Mouse (Mus musculus) thymus, postnatal 25 days (tissue): ENCODE results near the gene Cdkn1b.
A peak's percentile ranks its signal among the peaks of the same experiment; 100 is the strongest.

Experiments used
- DNase-seq: peaks from one replicate; pipeline ENCODE4 v3.0.0; 2022

Cdkn1b gene

DNA sequence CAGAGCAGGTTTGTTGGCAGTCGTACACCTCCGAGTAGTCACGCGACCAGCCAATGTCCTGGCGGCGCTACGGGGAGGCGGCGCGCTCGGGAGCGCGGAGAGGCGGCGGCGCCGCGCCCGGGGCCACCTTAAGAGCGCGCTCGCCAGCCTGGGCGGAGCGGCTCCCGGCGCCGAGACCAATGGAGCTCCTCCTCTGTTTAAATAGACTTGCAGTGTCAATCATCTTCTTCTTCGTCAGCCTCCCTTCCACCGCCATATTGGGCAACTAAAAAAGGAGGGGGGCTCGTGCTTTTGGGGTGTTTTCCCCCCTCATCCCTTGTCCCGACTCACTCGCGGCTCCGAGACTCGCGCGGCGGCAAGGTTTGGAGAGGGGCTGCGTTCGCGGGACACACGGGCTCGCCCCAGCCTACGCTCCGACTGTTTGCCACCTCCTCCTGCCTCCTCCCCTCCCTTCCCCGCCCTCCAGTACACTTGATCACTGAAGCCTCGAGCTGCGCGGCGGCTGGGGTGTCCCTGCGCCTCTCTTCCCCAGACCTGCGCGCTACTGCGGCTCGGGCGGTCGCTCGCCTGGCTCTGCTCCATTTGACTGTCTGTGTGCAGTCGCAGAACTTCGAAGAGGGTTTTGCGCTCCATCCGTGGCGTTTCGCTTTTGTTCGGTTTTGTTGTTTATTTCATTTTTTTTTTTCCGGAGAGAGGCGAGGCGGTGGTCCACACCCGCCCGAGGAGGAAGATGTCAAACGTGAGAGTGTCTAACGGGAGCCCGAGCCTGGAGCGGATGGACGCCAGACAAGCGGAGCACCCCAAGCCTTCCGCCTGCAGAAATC lies at the start of gene Cdkn1b:
Gene Cdkn1b, plus strand, starts transcription at position 212 of the 824 bp plus-strand sequence.
- DNase-seq = peak; percentile 90

DNA sequence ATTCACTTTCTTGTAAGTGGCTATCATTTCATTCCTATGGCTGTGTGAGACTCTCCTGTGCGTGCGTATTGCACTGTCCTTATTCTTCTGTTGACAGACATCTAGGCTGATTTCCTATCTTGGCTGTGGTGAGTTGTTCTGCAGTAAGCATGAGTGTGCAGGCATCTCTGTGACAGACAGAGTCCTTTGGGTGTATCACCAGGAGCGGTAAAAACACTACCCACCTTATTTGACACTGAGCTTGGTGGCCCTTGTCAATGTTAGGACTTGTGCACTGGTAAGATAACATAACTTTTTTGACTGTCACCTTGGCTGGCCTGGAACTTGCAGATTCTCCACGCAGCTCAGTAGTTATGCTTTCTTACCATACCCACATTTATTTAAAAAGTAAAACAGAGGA lies 49.3 kb upstream of the Cdkn1b start:
- DNase-seq = no peak

DNA sequence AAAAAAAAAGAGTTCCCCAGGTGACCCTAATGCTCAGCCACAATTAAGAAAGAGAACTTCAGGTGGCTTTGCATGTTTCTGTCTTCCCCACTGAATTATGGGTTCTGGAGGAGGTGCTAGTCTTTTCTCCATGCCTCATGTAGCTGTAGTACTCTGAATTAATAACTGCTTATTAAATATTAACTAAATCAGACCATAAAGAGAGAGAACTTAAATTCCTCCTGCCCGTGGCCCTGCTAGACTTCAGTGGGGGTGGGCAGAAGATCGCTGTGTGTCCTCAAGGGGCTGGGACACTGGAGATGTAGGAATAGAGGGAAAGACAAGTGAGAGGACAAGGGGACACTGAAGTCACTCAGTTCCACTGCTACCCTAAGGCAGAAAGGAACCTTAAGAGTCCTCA lies 48.0 kb upstream of the Cdkn1b start:
- DNase-seq = no peak

DNA sequence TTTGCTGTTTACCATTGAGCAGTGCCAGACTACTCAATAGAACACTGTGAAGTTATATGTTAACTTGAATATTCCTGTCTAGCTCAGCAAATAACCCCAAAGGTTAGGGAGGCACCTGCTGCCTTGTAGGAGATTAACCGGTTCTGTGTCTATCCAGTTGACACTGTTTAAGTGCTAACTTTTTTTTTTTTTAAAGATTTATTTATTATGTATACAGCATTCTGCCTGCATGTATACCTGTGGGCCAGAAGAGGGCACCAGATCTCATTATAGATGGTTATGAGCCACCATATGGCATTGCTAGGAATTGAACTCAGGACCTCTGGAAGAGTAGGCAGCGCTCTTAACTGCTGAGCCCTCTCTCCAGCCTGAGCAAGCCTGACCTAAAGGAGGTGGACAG lies 47.2 kb upstream of the Cdkn1b start:
- DNase-seq = peak; percentile 36

DNA sequence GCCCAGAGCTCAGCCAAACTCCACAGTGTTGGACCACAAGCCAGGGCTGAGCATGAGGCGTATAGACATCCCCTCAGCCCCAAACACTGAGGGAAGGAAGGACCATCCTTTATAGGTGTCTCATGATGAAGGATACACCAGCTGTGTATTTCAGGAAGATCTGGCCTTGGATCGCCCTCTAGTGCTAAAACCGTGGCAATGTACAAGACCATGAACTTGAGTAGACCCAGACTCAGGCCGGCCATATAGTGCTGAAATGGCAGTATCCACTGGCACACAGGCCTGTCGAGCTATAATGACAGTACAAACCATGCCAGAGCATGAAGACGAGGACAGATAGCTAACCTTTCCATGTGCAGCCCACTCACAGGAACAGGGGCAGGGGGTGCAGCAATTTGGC lies 43.4 kb upstream of the Cdkn1b start:
- peak; percentile 45 for DNase-seq

DNA sequence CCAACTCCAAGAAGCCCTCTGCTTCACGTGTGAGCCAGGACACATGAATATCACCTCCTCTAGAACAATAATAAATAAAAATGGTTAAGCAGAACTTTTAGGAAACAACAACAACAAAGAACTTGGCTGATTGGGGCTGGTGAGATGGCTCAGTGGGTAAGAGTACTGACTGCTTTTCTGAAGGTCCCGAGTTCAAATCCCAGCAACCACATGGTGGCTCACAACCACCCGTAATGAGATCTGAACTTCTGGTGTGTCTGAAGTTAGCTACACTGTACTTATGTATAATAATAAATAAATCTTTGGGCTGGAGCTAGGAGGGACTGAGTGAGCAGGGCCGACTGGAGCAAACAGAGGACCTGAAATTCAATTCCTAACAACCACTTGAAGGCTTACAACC lies 42.9 kb upstream of the Cdkn1b start:
- DNase-seq = no peak

DNA sequence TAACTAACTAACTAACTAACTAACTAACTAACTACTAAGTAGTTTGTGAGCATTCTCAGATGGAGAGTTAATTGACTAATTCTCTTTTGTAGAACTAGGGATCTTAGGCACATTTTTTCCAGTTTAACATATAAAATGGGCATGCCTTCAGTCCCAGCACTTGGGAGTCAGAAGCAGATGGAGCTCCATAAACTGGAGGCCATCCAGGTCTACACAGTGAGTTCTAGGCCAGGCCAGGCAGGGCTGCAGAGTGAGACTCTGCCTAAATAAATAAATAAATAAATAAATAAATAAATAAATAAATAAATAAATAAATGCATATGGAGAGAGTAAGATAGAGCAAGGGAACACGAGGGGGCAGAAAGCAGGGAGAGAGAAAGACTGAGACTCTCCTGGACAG lies 42.3 kb upstream of the Cdkn1b start:
- DNase-seq = no peak

DNA sequence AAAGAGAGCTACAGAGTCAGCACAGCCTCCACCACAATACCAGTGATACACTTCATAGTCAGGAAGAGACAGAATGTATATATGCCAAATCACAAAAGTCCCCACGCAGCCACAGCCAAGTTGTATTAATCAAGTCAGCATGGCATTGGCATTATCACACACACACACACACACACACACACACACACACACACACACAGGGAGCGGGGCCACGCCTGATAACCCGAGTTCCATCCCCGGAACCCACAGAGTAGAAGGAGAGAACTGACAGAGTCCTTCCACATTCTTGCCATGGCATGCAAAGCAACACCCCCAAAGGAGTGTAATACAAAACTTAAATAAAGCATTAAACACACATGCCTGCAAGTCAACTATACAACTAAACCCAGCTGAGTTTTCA lies 40.6 kb upstream of the Cdkn1b start:
- no peak for DNase-seq

DNA sequence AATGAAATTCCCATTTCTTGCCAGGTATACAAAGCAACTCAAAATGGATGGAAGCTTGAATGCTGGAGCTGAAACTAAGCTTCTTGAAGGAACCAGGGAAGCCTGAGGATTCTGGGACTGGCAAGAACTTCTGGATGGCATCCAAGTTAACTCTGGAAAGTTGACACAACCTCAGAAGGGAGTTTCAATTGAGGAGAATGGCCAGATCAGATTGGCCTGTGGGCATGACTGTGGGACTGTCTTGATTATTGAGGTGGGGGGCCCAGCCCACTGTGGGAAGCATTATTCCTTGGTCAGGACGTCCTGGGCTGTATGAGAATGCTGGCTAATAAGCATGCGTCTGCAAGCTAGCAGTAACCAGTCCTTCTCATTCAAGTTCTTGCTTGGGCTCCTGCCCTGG lies 40.2 kb upstream of the Cdkn1b start:
- no peak for DNase-seq

DNA sequence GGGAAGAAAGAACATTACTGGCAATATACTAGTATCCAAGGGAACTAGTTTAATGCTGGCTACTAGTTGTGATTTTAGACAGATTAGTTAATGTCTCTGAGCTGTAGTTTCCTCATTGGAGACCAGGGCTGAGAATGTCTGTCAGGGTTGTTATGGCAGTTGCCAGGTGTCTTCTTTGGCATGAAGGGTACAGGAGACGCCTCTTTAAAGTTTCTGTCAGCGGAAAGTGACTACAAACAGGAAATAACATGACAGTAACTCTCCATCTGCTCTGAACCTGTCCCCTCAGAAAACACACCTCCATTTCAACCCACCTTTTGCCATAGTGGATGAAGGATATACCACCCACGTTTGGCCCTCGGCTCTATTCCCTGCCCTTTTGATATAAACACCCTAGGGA lies 36.5 kb upstream of the Cdkn1b start:
- DNase-seq = no peak

DNA sequence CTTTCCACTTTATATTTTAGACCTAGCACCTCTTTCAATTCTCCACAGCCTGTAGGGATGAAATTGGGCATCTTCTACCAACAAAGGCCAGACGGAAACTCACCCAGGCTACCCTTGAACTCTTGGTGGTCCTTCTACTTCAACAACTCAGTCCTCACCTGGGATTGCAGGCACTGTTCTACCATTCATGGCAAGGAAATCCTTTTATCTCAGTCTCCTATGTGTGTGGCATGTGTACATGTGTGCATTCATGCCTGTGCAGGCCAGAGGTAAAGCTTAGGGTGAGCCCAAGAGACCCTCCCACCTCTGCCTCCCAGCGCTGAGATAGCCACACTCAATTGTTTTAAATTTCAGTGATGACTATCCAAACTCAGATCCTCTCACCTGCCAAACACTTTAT lies 34.7 kb upstream of the Cdkn1b start:
- DNase-seq = no peak

DNA sequence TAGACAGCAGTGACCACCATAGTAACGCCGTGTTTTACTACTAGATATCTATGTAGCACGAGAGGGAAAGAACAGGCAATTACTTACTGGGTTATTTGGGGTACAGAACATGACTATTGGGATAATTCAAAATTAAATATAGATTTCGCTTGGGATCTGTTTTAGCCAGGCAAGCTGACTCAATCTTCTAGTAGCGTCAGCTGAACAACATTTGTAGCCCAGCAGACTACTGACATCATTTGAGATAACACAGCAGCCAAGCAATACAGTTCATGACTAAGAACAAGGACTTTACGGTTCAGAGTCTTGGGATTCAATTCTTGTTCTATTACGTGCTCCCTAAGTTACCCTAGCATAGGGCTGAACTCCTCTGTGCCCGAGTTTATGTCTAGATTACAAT lies 33.7 kb upstream of the Cdkn1b start:
- DNase-seq = no peak

DNA sequence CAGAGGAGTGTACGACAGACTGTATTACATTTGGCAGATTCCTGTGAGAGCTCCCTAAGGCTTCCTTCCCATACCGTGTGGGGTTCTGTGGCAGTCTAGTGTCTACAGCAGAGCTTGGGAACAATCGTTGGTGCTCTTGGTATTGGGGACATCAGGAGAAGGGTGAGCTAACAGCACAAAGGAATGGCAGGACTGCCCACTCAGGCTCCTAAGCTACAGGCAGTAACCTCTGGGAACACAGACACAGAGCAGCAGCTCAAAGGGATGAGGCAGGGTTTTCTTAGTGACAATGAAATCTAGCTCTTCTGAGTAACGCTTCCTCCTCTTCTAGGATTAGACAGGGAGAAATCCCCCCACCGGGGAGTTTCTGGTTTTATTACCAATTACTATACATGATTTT lies 33.2 kb upstream of the Cdkn1b start:
- DNase-seq = no peak

DNA sequence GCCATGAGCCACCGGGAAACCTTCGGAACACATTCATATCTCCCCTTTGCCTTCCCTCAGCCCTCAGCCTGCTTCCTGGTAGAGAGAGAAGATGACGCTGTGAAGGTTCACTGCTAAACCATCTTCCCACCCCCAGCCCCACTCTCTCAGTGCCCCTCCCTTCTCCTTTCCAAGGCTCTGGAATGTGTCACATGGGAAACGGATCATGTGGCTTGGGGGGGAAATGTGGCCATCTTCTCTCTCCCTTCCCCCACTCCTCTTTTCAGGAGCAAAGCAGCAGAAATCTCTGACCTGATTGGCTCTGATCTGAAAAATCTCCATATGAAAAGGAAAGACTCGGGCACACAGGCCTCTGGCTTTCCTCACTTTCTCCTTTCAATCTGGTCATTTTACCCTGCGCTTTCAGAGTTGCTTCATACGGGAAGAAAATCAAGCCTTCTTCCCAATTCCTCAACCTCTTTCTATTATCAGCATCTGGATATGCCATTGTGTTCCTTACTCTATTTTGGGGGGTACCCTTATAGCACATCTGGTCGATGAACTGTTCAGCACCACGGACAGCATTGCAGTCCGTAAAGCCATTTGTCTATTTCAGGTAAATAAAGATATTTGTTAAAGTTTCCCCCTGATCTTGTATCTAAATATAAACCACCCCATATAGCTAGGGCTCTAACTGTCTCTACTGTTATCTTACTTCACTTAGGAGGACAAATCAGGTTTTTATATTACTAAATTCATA lies 32.3 kb upstream of the Cdkn1b start:
- no peak for DNase-seq

DNA sequence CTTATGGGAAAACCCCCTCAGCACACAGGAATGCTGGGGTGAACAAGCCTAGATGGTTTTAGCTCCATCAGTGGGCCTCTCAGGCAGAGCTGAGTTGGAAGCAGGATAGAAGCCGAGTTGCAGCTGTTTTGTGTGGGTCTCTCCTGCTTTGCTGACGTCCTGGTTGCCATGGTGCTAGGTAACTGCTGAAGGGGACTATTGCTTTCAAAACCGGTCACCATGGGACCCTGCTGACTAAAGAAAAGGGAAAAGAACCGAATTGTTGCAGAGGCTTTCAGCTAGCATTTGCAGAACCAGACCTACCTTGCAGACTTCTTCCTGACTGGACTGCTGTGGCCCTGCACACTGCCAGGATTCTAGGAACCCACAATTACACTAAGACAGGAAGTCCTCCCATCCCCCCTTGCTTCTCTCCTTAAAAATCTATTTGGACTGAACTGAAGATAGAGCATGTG lies 31.6 kb upstream of the Cdkn1b start:
- no peak for DNase-seq

DNA sequence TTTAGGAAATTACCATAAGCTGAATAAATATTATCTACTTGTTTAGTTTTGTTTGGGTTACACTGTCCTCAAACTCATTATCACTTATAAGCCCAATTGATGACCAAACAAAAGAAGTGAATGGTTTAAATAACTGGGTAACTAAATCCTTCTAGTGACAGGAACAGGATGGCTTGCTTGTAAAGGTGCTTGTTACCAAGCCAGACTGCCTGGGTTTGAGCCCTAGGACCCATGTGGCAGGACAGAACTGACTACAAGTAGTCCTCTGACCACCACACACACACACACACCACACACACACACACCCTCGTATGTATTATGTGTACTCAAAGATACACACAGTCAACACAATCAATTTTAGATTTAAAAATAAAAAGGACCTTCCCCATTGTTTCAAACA lies 30.4 kb upstream of the Cdkn1b start:
- DNase-seq = no peak

DNA sequence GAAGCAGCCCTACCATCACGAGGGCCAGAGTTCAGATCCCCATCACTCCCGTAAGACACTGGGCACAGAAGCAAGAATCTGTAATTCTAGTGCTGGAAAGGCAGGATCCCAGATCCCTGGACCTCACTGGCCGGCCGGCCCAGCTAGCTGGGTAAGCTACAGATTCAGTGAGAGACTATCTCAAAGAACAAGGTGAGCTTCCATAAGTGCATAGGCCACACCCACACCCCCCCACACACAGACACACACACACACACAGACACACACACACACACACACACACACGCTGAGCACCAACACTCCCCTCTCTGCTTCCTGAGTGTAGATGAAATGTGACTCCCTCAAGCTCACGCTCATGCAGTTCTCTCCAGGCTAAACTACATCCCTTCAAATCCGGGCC lies 29.8 kb upstream of the Cdkn1b start:
- DNase-seq = no peak

DNA sequence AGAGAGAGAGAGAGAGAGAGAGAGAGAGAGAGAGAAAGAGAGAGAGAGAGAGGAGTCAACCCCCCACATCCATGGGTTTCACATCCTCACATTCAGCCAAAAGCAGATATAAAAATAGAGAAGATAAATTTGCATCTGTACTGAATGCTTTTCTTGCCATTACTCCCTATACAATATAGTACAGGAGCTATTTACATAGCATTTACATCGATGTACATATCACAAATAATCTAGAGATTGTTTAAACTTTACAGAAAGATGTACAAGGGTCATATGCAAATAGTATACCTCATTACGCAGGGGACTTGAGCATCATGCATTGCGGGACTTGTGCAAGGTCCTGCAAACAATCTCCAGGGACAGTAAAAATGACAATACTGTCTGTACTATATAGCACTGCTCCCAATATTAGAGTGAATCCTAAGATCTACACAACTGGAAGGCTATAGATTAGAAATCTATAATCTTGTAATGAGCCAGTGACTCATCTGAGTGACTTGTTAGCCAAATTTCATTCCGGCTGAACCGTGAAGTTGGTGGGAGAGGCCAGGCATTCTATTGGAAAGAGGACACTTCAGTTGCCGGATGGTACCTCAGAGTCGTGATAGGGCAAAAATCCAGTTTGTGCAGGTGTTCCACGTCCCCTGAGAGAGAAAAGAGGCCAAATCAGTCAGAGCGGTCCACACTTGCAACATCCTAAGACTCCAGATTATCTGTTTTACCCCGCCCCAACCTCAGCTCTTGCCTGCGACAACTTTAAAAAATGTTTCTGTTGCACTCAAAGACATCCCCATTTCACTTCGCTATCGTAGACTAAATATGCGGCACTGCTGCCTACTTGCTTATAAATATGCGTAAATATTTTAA lies 23.4 kb upstream of the Cdkn1b start:
- DNase-seq = peak; percentile 32

DNA sequence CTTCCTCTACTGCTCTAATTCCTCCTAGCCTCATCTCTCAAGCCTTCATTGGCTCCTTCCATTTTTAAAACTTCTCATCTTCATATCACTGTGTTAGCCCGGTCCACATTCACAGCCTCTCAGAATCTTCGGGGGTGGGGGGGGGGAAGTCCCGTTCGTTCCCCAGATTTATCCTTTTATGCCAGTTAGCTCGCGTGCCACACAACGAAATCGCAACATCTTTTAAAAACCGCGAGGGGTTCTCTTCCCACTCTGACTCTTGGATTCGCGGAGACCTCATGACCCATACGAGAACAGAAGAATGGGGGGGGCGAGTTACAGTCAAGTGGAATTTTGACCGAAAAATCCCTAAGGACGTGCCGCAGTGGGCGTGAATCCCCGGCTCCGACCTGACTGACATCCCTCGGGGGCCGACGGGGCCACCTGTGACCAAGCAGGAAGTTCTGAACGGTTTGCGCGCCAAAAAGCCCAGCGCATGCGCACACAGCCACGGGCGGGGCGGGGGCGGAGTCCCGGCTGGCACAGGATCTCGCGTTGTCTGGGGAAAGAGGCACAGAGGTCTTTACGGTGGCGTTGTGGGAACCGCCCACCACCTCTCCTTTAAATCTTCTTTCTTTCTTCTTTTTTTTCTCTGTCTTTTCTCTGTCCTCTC lies 22.6 kb upstream of the Cdkn1b start:
- peak; percentile 99 for DNase-seq

DNA sequence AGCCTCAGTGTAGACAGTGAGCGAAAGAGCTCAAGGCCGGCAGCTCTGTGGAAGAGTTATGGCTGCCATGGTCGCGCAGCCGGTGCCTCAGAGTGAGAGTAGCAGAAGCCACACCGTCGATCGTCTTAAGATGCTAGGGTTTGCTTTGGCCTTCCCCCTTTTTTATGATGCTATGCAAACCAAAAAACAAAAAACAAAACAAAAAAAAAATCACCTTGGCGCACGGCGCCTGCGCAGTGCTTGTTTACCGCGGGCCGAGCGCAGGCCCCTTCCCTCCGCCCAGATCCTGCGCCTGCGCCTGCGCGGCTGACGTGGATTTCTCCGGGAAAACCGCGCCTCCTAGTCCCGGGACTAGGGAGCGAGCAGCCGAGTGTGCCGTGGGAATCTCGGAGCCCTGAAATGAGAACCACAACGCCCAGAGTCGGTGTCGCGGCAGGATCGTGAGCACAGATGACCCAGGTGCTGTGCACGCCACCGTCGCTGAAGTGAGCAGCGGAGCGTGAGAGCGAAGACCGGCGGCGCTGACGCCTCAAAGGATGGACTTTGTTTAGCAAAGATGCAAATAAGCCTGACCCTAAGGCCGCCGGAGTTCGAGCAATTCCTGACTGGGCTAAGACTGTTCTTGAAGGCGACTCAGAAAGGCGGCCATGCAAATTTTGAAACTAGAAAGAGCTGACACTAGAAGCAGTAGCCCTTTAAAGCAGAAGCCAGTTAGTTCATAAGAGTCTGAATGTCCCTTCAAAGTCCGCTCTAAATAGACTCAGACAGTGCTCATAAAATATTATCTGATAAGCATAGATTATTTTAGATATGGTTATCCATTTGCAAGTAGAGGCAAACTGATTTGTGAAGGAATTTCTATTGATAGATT lies 21.9 kb upstream of the Cdkn1b start, which contains the start of gene Gpr19:
Gene Gpr19, minus strand, starts transcription at position 484 of the 871 bp plus-strand sequence.
- peak; percentile 83 for DNase-seq

DNA sequence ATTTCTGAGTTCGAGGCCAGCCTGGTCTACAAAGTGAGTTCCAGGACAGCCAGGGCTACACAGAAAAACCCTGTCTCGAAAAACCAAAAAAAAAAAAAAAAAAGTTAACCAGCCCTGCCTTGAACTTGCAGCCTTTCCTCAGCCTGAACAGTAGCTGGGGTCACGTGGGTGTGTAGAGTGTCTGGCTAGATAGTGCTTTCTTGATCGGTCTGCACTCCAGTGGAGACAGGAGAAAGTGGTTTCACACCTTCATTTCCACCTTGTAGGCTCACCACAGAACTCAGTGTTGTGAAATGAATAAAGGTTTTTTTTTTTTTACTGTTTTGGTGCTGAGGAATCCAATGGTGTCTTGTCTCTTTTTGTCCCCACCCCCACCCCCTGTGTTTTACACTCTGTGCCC lies 16.8 kb upstream of the Cdkn1b start:
- no peak for DNase-seq
